Mouse (Mus musculus) brain, embryonic 14.5 days (tissue): ENCODE measurements at regions not wholly inside any gene's neighbourhood (a gene's known extent, or its start where the extent isn't known, plus 50 kb on each side); places are given as distances from the start of the nearest gene placed in this dataset.

ENCODE experiments used
- DNase-seq: peaks from one replicate; pipeline ENCODE4 v3.0.0-alpha.2; 2011; ENCODE audit warnings: low read depth
- CTCF ChIP-seq: fragments of 200-500 bp; IDR thresholded peaks from 2 replicates; pipeline ENCODE4 v1.5.1; 2012; ENCODE audit warnings: inconsistent platforms, mild to moderate bottlenecking, moderate library complexity, borderline replicate concordance; ENCODE audit not compliant: insufficient read depth, insufficient read length; ENCODE audit errors: extremely low read depth
- POLR2A ChIP-seq: fragments of 200-500 bp; IDR thresholded peaks from 2 replicates; pipeline ENCODE4 v1.6.1; 2012; ENCODE audit warnings: mild to moderate bottlenecking, inconsistent platforms, borderline replicate concordance; ENCODE audit not compliant: poor library complexity, insufficient read depth, insufficient read length, severe bottlenecking; ENCODE audit errors: extremely low read depth

DNA sequence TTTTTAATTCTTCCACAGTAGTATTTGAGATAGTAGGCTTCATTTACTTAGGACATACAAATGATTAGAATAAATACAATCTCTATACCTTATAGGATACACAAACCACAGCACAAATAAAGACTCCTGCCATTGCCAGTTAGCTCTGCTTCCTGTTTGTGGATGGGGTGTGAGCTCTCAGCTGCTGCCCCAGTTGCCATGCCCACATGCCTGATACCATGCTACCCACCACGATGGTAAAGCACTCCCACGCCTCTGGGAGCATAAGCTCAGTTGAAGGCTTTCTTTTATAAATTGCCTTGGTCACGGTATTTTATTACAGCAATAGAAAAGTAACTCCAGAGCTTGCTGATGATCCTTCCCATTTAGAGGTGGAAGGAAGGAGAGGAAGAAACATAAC, 765.8 kb upstream of the Tmem132c start:
- peak; percentile 4 for DNase-seq
- TF ChIP-seq POLR2A (no peak), CTCF (no peak)

DNA sequence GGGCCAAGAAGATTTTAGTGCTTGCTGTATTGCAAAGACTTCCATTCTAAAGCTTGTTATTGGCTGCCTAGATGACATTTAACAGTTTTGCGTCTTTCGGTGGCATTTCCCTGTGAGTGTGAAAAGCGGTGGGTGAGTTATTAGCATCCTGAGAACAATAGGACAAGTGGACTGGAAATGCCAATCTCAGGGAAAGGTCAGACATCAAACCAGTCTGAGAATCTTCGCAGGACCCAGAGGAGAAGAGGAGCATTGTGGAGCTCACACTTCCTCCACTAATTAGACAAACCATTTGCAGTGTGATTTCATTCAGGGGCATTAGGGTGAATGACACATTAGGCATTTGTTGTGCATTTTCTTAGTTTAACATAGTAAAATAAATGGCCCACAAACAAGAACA, 719.5 kb upstream of the Tmem132c start:
- TF ChIP-seq POLR2A: no peak
- no peak for TF ChIP-seq CTCF

DNA sequence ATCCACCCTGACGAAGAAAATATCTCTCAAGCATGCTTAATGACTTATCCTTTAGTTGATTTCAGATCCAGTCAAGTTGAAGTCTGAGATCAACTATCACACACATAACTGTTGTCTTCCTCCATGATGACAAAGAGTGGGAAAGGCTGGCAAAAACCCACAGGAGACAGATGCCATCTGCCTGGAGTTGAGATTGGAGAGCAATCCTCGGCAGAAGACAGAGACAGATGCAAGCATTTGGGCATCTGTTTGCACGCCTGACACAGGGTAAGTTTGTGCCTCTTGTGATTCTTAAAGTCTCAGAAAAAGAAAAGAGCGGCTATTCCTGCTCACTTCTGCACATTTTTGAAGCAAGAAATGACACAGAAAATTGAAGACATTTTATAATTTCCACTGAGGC, 715.7 kb upstream of the Tmem132c start:
- peak; percentile 45 for DNase-seq
- TF ChIP-seq CTCF (no peak), POLR2A (no peak)

More for the DNA sequence above, 719.5 kb upstream of the Tmem132c start:
- DNase-seq: peak; percentile 38

DNA sequence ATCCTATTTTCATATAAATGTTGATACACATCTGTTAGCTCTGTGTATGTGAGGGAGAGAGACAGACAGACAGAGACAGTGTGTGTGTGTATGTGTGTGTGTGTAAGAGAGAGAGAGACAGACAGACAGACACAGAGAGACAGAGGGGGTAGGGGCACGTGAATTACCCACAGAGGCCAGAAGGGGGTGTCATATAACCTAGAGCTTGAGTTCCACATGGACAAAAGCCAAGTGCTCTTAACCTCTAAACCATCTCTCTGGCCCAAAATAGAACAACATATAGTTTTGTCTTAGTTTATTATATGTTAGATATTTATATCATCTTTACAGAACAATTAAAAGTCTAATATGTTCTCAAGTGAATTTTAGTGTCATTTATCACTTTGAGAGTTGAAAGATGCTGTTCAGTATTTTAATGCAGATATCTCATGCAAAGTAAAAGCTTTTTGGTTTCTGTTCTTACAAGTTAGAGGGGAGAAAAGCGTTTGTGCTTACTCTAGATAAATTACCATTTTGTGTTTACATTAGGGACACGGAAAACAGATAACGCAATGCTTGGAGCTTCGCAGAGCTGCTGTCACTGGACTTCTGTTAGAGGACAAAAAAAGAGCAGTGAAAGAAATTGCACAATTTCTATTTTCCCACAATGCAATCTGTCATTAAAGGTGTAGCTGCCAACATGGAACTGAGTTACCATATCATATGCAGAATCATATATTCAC, 710.6 kb upstream of the Tmem132c start:
- peak; percentile 31 for DNase-seq
- TF ChIP-seq CTCF (no peak), POLR2A (no peak)

DNA sequence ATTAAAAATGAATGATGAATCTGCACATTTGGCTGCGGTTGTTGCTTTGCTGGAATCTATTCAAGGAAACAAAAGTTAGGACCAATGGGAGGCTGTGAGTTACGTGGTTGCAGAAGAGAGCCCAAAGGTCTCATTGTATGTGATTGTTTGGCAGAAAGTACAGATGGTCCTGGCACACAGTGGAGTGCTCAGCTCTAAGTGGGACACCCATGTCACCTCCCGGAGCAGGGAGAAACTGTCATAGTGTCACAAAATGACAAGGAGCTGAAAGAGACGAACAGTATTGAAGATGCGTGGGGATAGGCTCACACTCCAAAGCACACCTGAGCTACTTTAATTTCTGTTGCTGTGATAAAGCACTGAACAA, 710.1 kb upstream of the Tmem132c start:
- DNase-seq: no peak
- TF ChIP-seq POLR2A: no peak
- no peak for TF ChIP-seq CTCF

DNA sequence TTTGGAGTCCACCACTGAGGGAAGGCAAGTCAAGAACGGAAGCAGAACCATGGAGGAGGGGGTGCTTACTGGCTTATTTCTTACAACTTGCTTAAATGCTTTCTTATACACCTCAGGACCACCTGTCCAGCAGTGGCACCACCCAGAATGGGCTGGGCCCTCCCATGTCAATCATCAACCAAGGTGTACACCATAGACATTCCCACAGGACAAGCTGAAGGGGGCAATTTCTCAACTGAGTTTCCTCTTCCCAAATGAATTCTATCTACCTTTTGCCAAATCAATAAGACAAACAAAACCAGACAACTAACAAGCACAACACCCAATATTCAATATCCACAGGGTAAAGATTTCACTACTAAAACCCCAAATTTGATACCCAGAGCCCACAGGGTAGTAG, 709.6 kb upstream of the Tmem132c start:
- no peak for TF ChIP-seq POLR2A
- no peak for TF ChIP-seq CTCF
- no peak for DNase-seq

DNA sequence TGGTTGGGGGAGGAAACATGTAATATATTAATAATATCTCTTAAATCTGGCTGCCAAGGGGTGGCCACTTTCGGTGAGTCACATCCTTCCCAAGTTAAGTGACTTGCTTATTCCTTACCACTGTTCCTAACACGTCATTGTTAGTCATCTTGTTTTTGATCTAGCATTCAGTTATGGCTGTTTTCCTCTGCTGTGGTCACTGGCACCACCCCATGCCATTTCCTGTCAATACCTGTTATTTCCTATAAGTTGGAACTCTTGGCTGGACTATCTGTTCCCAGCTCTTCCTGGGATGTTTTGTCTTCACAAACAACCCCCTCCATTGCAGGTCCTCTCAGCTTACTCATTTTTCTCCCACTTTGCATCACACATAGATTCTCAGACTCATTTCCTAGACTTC, 703.5 kb upstream of the Tmem132c start:
- DNase-seq: no peak
- no peak for TF ChIP-seq POLR2A
- no peak for TF ChIP-seq CTCF

DNA sequence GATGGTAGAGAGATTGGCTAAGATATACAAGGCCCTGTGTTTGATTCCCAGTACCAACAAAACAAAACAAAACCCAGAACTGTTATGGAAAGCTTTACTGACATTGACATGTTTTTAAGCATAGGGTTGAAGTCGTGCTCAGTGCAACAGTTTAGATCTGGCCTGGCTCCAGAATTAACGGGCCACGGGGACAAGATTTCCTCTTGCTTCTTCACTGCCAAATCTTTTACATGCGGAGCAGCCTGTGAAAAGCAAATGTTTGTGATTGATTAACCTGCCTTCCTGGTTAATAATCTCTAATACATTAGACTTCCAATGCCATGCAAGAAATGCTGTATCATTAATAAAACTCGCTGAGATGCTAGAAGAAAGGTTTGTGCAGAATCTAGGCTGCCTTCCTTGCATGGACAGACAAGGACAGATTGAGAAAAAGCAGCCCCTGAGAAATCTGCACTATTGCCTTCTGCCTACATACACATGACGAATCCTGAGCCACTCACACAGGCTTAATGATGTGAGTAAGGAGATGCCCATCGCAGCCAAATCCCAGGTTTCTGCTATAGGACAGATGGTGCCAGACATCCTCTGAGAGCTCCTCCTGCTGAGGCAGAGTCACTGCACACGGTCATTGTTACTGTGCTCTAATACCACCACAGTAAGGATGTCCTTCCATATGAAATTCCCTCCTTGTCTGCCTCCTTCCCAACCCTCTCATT, 697.2 kb upstream of the Tmem132c start:
- TF ChIP-seq CTCF (no peak), POLR2A (no peak)
- peak; percentile 80 for DNase-seq

DNA sequence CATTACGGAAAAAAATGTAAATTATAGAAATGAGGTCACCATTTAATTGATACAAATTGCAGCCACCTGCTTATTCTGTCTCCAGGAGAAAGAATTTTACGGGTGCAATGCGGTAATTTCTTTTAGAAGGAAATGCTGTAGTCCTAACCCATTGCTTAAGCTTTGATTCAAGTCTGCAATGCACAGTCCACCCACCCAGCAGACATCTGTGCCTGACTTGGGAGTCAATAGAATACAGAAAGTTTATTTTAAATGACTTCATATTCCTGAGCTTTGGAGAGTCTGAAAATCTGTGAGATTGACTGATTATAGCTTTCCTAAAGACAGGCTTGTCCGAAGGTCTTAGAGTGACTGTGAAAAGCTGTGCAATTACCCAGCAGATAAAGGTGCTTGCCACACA, 693.8 kb upstream of the Tmem132c start:
- DNase-seq: no peak
- TF ChIP-seq CTCF (no peak), POLR2A (no peak)

DNA sequence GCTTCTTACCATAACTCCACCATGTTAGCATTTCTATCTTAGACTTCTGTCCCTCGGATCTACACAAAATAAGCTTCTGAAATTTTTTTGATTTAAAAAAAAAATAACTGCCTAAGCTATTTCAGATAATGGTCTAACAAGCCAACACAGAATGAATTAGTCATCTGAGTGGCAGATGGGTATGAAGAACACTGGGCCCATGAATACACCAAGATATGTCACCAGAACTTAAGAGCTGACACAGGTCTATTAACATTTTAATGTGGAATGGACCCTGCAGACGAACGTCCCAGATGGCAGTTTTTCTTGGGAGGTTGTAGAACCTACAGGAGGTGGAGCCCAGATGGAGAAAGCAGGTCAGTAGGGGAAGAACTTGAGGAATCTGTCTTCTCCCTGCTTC, 689.9 kb upstream of the Tmem132c start:
- no peak for TF ChIP-seq CTCF
- TF ChIP-seq POLR2A: no peak
- no peak for DNase-seq

DNA sequence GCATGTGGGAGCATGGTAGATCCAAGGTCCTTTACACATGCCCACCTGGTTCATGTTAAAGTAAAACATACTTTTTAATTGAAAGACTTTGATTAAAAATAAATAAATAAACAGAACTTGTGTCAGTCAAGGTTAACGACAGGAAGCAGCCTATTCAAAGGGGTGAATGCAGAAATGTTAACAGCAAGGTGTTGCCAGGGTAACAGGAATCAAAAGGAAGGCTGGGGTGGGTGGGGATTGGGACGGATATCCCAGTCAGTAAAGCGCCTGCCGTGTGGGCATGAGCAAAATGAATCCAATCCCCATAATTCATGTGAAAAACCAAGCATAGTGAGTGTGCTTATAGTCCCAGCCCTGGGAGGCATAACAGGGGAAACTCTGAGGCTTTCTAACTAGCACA, 682.6 kb upstream of the Tmem132c start:
- TF ChIP-seq CTCF (no peak), POLR2A (no peak)
- peak; percentile 20 for DNase-seq

DNA sequence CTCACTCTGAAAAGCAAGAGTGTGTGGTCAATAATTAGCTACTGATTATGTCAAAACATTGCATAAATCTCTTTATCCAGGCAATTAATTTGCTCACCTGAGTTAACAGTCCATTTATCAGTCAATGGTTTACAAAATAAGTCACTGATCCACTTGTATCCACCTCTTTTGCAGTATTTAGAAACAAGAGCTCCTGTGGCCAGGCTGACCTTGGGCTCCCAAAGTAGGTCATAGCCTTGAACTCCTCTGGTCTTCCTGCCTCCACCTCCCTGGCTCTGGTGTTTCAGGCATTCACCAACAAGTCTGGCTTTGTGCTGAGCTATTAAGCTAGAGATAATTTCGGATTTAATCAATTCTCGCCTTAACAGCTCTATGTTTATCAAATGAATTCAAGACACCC, 675.8 kb upstream of the Tmem132c start:
- no peak for TF ChIP-seq CTCF
- TF ChIP-seq POLR2A: no peak

More for the DNA sequence above, 675.8 kb upstream of the Tmem132c start:
- no peak for DNase-seq
